Mouse (Mus musculus) thymus, postnatal 36 days (tissue): ENCODE data around the gene Olfr694.
A peak's percentile ranks its signal among the peaks of the same experiment; 100 is the strongest.
"Not testable (repeated sequence)": the region's sequence is repeated elsewhere in the genome, so short reads cannot be mapped to it uniquely, and the experiment has no call there.

Experiments
- DNase-seq, 2 experiments: peaks; one replicate each; pipeline ENCODE4 v3.0.0; 2022; ENCODE audit warnings: mixed read lengths in 2 of 2

Olfr694 gene

DNA sequence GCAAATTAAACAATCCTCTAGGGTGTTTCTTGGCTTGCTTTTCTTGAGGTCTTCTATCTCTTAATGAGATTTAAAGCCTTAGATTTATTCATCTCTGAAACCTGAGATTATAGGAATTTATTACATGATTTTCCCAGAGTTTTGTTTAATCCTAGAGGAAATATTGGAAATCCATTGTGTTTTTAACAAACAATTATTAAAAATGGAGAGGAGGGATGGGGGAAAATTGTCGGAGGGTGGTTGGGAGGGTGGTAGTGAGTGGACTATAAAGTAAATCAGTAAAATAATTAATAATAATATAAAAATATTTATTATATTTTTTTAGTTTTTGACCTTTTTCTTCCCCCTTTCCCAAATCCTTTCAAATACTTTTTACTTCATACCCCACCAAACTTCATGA lies at the start of gene Olfr694:
Gene Olfr694, minus strand, starts transcription at position 101 of the 400 bp plus-strand sequence.
- DNase-seq: no peak

DNA sequence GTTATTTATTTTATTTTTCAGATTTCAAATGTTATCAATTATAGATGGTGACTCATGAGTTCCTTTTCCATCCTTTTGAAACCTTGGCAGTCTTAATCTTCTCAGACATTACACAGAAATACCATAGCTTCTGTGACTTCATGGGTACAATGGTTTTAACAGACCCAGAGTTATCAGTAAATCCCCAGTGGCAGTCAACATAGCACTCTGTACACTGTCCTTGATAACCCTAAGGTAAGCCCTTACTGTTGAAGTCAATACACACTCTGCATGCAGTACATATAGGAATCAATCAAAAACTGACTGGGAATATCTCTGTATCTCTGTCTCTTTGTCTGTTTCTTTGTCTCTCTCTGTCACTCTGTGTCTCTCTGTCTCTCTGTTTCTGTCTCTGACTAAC lies 45.4 kb upstream of the Olfr694 start:
- no peak for DNase-seq

DNA sequence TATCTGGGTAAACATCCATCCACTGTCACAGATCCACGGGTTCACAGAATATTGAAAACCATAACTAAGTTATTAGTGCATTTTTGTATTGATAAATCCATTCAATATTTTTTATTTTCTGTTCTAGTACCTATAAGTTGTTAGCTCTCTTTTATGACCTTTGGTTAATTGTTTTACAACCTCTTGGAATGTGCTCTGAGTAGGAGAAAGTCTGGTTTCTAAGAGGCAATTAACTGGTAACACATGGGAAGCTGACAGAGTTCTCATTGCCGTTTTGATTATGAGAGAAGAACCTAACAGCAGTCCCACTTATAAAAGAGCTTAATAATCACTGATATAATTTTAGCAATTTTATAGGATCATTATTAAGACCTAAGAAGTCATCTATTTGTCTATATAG lies 42.1 kb upstream of the Olfr694 start:
- no peak for DNase-seq

DNA sequence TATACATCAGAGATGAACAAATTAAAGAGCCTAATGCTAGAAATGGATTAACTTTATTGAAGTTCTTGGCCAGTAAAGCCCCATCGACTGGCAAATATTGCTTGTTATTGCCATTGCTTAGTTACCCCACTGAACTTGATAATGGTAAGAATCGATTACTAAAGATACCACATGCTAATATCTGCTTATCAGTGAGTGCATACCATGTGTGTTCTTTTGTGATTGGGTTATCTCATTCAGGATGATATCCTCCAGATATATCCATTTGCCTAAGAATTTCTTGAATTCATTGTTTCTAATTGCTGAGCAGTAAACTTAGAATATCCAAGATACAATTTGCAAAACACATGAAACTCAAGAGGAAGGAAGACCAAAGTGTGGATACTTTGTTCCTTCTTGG lies 34.0 kb upstream of the Olfr694 start:
- not testable (repeated sequence) for DNase-seq

DNA sequence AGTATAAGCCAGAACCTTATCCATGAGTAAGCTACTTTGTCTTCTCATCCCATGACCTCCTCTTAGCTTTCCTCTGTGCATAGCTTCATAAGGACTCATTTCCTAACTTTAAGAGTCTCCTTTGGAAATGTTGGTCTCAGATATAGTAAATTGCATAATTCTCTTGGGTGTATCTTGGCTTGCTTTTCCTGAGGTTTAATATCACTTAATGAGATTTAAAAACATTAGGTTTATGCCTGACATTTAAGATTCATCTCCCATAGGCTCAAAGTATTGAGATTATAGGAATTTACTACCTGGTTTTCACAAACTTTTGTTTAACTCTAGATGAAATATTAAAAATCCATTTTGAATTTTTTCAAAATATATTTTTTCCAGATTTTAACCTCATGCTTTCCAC lies 24.7 kb upstream of the Olfr694 start, which contains the start of gene Olfr695:
Gene Olfr695, minus strand, starts transcription at position 101 of the 400 bp plus-strand sequence.
- DNase-seq: no peak

DNA sequence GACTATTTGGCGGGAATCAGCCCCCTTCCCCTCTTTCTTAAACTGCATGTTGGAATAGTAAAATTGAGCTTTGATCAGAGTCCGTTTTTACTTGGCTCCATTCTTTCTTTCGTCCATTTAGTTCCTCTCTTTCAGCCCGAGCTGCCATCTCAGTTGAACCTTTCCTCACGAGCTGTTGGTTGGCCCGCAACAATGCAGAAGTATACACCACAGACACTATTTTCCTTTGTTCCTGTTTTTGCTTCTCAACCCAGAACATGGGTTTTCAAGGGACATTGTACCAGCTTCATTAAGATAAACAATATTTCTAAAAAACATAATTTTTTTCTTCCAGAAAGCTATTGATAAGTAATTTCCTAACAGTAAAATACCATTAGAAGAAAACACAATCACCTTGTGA lies 19.8 kb upstream of the Olfr694 start:
- DNase-seq: no peak

DNA sequence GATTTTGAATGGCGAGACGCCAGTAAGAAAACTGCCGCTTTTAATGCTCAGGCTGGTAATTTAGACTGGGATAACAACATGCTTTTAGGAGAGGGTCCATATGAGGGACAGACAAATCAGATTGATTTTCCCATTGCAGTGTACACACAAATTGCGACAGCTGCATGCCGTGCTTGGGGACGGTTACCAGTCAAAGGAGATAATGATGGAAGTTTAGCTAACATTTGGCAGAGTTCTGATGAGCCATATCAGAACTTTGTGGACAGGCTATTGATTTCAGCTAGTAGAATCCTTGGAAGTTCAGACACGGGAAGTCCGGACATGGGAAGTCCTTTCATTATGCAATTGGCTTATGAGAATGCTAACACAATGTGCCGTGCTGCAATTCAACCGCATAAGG lies 16.1 kb upstream of the Olfr694 start:
- not testable (repeated sequence) for DNase-seq

DNA sequence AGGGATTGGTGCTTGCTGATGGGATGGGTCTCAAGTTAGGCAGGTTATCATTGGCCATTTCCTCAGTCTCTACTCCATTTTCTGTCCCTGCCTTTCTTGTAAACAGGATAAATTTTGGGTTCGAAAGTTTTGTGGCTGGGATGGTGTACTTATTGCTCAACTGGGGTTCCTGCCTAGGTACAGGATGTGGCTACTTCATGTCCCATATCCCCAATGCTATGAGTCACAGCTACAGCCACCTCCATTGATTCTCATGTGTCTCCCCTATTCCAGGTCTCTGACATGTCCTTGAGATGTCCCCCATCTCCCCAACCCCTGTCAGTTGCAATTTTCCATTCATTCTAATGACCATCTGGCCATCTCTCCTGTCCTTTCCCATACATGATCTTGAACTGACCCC lies 5.3 kb upstream of the Olfr694 start:
- no peak for DNase-seq

DNA sequence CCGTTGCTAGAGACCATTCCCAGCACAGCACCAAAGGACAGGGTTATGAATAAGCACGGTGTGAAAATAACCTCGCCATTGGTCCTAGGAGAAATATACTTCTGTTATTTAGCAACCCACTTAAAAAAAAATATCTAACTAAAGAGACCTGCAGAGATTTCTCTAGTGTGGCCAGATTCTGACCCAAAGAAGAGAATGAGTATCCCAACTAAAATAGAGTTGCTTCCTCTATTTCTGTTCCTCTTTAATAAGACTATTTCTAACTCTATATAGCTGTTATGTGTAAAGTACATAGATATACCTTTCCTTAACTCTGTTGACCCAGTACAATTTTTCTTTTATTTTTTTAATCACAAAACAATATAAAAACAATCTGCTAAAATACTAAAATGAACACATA lies 1.4 kb upstream of the Olfr694 start:
- DNase-seq: no peak

DNA sequence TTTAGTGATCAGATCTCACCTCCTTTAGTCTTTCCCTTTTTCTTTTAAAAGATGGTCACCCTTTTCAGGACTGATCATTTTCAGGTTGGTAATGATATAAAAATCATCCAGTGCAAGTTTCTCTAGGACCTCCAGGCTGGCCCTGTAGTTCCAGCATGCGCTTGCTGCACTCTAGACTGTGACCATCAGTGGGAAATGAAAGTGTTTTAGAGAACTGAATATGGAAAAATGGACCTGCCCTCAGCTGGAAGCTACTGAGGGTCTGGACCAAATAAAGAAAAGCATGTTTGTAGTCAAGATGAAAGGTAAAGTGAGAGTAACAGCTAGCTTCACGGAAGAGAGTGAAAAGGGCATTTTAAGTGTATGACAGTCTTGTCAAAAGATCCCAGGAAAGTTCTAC lies 6.2 kb downstream of the Olfr694 start:
- no peak for DNase-seq

DNA sequence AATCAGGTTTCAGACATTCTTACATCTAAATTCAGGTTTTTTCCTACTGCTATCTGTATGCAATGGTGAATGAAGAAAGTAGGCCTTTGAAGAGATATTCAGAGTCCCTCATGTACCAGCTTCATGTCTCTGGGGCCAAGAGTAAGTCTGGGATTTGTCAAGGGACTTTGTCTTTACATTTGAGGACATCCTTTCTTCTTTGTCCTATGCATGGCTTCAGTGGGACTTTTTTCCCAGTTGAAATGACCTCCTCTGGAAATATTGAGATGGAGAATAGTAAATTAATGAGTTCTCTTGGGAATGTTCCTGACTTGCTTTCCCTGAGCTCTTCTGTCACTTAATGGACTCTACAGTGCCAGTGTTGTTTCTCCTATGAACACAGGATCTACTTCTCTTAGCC lies 11.1 kb downstream of the Olfr694 start, which contains the start of gene Olfr693:
Gene Olfr693, minus strand, starts transcription at position 101 of the 400 bp plus-strand sequence.
- DNase-seq: no peak

DNA sequence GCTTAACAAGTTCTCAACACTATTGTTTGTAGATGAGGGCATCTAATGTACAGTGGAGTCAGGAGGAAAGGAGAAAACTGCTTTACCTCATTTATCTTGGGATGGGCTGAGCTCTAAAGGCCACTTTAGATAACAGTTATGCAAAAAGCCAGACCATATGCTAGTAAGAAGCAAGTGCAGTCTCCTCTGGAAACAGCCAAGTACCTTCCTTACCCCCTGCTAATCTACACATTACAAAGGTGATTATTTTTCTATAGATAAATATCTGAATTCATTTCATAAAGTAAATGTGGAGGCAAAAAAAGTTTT lies 39.3 kb downstream of the Olfr694 start:
- no peak for DNase-seq

DNA sequence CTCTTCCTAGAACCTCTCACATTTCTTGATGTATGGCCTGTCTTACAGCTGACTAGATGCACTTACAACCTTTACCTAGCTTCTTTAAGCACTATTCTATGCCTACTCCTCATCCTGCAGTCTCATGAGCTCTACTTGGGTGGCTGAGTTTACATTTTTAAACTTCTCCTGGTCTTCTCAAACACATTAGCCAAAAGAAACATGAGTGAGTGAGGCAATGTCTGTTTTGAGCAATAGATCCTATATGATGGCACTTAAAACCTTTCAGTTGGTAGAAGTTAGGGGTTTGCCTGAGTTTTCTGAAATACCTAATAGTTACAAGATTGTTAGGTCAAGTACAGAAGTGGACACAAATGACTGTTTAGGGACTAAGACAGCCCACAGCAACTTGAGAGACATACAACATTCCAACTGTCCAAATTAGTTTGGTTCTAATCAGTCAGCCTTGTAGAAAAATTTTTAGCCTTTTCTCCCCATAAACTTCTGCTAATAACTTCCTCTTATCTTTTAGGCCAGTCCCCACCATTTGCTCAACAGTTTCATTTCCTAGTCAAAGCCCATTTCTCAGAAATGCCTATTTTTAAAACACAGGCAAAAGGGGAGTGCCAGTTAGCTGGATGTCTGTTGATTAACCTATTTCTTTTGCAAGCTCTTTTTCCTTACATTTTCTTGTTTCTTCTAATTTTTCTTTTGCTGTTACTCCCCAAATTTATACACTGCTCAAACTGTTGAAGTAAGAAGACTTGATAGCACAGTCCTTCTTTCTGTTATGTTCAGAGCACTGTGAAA lies 39.9 kb downstream of the Olfr694 start:
- no peak for DNase-seq

DNA sequence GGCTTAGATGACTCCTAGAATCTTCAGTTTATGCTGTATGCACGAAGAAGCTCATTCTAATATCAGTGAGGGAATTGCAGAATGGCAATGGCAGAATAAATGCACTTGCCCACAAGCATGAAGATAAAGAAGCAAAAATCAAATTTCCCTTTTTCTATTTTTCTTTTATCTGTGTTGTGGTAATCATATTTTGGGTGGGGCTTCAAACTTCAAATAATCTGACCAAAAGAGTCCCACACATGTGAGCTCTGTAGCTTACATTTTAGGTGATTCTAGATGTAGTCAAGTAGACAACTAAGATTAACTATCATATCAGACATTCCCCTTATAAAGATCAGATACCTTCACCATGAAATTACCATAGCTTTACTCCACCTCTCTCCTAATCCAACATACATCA lies 41.8 kb downstream of the Olfr694 start:
- no peak for DNase-seq

DNA sequence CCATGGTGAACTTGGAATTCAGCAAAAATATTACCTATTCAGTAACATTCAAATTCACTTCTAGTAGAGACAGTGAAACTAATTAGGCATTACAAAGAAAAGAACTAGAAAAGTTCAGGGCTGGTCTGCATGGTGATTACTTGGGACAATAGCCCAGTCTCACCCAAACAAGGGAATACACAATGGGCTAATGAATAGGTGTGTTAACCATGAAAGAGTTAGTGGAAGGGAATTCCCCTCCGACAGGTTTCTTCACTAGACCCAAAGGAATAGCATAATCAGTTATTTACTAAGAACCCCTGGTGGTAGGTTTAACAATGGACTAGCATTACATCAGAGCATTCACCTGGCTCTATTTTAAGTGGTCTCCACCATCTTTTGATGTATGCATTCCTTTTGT lies 46.4 kb downstream of the Olfr694 start:
- no peak for DNase-seq

DNA sequence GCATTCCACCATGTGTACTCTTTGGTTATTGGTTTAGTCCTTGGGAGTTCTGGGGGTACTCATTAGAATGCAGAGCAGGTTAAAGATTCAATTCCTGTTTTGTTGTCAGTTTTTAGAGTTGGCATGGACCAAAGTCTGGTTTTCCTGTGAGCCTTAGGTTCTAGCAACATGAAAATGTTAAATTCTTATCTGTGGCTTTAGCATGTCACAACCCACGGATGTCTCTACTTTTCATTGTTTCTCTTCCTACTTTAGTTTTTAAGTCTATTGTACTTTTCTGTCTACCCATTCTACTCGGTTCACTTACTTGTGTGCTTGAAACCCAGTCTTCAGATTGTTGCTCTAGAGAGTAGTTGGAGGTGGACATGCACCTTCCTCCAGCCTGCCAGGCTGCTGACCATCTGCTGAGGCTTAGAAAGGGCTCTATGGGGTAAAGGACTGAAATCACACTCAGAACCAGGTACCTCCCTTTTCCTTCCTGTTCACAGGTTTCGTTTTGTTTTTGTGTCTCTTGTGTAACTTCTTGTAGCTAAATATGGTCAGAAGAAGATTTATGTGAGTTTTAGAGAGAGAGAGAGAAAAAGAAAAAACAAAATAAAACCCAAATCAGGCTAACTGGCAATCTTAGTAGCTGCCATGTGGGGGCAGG lies 47.3 kb downstream of the Olfr694 start:
- DNase-seq: peak; percentile 6 to 21

DNA sequence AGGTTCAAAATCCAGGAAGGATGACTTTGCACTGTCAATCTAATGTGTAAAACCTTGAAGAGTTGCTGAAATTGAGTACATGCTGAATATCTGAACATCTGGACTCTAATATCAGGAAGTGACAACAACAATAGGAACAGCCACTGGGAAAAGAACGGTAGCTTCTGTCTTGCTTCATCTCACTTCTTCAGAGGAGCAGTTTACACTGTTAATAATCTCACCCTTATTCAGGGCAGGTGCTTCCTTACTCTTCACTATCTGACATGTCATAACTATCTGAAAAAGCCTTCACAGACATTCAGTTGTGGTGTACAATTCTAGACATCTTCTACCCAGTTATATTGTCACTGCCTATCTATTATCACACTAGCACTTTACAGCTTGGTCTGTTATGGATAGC lies 50.8 kb downstream of the Olfr694 start:
- DNase-seq: no peak

DNA sequence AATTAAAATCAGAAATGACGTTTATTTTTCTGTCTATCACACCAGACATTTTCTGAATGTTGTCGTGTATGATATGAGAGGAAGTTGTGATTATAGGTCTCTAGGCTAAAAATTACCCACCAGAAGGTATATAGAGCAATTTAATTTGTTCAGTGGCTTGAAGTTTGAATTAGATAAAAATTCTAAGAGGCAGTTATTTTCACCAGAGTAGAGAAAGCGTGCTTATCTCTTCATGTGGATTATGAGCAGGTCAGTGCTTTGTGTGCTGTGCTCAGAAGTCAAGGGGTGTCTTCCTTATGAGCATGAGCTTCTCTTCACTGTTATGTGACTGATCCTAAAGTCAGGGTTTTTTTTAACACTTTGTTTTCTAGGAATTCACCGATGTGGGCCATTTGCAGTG lies 56.1 kb downstream of the Olfr694 start:
- no peak for DNase-seq
